Mouse (Mus musculus): ENCODE results near the gene Gm20605.

DNA sequence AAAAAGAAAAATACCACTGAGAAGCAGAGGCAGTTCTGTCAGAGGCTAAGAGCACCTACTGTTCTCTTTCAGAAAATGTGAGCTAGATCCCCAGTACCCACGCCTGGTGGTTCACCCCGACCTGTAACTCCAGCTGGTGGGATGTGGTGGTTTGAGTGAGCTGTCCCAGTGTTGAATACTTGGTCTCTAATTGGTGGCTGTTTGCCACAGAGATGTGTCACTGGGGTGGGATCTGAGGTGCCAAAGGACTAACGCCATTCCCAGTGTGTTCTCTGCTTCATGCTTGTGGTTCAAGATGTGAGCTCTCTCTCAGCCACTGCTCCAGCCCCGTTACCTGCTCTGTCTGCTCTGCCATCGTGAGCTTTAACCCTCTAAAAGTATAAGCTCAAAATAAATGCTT, 38.5 kb upstream of the Gm20605 start:
- TF ChIP-seq CTCF (IDR thresholded peaks at IDR 0.05; ENCODE audit: low read depth, low read length) (no peak), GATA1 (IDR thresholded peaks at IDR 0.05; ENCODE audit: borderline replicate concordance, low read length) (no peak), TAL1 (conservative IDR thresholded peaks at IDR 0.05; ENCODE audit: low read depth, low read length) (no peak), POLR2AphosphoS5 (IDR thresholded peaks at IDR 0.05; ENCODE audit: insufficient replicate concordance, low read depth, low read length) (no peak), GATA2 (IDR thresholded peaks at IDR 0.05; ENCODE audit: borderline replicate concordance, low read depth, low read length) (no peak)

All from G1E (cell line).